Mouse (Mus musculus): ENCODE measurements around the gene Abca7.

The Abca7 gene

GRCm38 (mm10) chr10:79974668-79975067 is 21.6 kb upstream of the Abca7 start:
- no peak for DNase-seq (ENCODE audit: low spot score)

DNA sequence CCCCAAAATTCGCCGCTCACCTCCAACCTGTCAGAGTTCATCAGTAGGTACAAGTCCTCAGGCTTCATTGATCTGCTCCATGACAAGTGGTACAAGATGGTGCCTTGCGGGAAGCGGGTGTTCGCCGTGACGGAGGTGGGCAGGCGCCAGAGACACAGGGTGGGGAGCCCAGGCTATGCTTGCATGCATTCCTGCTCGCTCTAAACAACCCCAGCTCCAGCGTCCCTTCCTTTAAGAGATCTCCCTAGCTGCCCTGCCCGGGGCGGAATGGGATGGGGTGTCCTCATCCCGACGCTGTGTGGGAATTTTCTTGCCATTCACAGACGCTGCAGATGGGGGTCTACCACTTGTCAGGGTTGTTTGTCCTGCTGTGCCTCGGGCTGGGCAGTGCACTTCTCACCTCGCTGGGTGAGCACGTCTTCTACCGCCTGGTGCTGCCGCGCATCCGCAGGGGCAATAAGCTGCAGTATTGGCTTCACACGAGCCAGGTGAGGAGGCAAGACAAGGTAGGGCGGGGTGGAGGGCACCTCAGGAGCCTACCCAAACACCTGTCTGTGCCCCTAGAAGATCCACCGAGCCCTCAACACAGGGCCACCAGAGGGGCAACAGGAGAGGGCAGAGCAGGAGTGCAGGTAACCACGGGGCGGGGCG is 20.1 kb upstream of the Abca7 start:
- DNase-seq (ENCODE audit: low spot score), result no peak

GRCm38 (mm10) chr10:79976722-79977107 is 19.6 kb upstream of the Abca7 start:
- DNase-seq (ENCODE audit: low spot score), result no peak

DNA sequence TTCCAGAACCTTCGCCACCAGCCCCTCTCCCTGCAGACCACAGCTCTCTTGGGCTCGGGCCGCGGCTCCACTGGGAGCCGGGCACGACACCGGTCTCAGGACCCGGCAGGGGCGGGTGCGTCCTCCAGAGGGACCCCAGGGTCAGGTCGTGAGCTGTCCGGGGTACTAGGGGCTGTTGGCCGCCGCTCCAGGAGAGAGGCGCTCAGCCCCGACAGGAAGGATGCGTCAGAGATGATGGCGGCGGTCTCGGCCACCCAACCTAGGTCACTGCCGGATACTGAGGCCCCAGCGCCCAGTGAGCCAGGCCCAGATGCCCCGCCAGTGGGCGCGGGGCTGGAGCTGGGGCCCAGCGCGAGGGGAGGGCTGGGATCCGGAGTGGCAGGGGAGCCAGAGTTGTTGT is 19.0 kb upstream of the Abca7 start:
- DNase-seq (ENCODE audit: low spot score), result no peak

DNA sequence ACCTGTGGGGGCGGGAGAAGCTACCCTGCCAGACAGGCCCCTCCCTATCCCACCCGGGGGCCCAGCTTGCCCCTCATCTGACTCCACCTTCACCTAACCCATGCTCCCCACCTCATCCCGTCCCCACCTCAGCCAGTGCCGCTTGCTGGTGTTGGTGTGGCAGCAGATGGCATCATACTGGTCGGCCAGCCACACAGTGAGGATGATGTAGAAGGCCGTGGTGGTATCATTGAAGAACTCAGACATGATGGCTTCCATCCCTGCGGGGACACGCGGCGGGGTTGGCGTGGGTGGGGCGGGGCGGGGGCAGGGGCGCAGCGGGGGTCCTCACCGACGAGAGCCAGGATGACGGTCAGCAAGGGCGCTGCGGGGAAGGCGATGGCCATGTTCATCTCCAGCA is 18.2 kb upstream of the Abca7 start:
- DNase-seq (ENCODE audit: low spot score), result no peak

- DNase-seq (ENCODE audit: low spot score), result no peak
Observed at GRCm38 (mm10) chr10:79979401-79980155, 16.7 kb upstream of the Abca7 start.

- no peak for DNase-seq (ENCODE audit: low spot score)
Observed at GRCm38 (mm10) chr10:79983205-79983604, 13.1 kb upstream of the Abca7 start.

DNA sequence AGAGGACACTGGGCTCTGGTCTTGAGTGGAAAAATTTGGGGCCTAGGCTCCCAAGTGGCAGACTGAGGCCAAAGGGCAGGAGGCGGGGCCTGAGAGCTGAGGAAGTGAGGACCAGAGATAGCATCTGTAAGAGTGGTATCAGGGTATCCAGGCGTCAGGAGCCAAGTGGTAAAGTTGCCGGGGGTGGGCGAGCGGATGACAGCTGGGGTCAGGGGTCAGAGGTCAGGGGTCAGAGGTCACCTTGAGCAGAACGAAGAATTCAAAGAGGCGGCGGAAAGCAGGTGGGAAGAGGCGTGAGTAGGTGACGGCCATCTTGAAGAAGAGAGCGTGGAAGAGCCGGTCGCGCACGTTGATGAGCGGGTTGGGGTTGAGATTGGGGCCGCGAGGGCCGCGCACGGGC is 12.6 kb upstream of the Abca7 start:
- peak; percentile 74 for DNase-seq (ENCODE audit: low spot score)

DNA sequence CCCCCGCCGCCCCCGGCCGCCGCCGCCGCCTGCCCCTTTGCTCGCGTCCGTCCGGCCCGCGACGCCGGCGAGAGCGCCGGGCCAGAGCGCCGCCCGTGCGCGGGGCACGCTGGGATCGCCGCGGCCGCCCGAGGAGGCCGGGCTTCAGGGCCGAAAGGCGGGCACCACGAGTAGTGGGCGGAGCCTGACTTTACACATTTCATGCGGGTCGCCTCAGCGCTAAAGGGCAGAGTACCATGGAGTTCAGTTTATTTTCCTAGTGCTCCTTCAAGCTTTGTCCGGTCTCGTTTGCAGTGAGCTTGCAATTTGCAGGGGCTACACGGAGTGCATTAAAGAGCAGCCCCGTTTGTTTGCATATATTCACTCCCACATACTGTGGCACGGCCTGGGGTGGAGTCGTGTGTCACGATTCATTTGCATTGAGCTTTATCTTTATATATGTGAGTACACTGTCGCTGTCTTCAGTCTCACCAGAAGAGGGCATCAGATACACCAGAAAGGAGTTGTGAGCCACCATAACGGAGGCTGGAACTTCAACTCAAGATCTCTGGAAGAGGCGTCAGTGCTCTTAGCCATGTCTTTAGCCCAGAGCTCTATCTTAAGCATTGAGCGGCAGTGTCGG is 12.0 kb upstream of the Abca7 start, which contains the start of gene Tmem259:
TSS of gene Tmem259 (minus strand) at position 136 of the 622 bp plus-strand sequence.
- DNase-seq (ENCODE audit: low spot score), result peak; percentile 82

DNA sequence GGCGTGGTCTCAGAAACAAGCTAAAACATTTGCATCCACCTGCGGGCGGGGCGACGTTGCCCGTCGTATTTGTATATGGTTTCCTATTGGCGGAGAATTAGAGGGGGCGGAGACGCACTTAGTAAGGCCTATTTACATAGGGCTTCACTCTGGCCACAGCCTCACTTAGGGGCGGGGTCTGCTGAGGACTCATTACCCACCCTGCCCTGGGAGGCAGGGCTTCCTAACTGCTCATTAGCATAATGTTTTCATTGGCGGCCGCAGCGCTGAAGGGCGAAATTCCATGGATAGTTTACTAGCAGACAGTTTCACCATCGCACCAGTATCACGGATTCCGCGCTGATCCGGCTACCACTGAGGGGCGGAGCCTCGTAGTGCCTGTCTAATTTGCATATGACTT is 11.4 kb upstream of the Abca7 start:
- DNase-seq (ENCODE audit: low spot score), result peak; percentile 96

- peak; percentile 68 for DNase-seq (ENCODE audit: low spot score)
Observed at GRCm38 (mm10) chr10:79985334-79986231, 10.7 kb upstream of the Abca7 start.

DNA sequence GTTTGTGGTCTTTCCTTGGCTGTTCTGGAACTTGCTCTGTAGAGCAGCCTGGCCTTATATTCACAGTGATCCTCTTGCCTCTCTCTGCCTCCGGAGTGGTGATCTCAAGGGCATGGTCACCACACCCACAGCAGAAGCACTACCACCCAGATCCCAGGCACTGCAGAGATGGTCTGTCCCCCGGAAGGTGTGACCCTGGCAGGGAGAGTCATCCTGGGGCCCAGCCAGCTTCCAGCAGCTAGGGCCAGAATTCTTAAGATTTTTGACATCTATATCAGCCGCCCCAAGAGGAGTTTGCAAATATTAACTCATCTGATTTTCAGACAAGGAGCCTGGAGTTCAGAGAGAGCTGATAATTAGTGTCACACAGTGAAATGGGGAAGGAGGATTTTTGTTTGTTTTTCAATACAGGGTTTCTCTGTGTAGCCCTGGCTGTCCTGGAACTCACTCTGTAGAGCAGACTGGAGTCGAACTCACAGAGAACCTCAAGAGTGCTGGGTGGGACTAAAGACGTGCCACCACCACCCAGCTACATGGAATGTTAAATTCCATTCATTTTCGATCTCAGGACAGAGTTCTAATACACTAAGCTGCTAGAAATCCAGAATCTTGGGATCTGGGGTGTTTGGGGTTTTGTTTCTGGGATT is 9.9 kb upstream of the Abca7 start:
- DNase-seq (ENCODE audit: low spot score), result no peak

DNA sequence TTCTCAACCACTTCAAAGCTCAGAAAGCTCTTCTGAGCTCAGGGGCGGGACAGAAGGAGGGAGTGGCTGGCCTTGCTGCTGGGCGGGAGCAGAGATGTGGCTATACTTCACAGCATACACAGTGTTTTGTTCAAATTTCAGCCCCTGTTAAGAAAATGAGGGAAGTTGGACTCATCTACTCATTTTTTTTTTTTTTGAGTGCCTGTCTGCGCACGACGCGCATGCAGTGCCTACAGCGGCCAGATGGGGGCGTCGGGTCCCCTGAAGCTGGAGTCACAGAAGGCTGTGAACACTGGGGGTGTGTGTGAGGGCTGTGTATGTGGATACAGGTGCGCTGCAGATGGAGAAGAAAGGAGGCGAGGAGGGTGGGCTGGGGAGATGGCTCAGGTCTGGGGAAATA is 9.3 kb upstream of the Abca7 start:
- DNase-seq (ENCODE audit: low spot score), result peak; percentile 91

DNA sequence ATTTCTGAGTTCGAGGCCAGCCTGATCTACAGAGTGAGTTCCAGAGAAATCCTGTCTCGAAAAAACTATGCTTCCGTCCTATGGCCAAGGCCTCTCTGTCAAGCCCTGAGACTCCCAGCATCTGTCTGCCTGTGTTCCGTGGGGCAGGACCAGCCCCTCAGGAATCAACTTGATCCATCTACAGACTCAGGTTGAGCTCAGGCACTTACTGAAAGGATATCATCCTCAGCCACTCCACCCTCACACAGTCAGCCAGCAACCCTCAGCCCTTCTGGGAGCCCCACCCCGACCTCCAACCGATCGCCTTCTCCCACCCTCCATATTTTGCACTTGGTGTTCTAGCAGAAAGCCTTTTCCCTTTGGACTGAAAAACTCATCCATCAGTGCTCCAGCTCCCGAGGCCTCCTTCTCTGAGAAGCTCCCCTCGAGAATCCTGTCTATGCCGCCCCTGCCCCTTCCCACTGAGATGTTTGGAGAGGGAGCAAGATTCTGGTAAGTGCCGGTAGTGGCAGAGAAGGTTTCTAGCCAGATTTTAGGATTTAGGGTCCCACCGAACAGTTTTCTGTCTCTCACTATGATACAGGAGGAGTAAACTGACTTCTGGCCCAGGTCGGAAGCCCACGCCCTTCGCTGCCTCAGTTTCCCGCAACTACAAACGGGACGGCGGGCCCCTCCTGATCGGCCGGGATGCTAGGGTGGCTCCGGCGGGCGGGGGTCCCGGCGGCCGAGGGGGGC is 8.4 kb upstream of the Abca7 start:
- DNase-seq (ENCODE audit: low spot score), result no peak

- DNase-seq (ENCODE audit: low spot score), result peak; percentile 65
Observed at GRCm38 (mm10) chr10:79988506-79989271, 7.6 kb upstream of the Abca7 start, which contains the start of gene Cnn2. Cnn2 (plus strand) TSS chr10:79988584.

DNA sequence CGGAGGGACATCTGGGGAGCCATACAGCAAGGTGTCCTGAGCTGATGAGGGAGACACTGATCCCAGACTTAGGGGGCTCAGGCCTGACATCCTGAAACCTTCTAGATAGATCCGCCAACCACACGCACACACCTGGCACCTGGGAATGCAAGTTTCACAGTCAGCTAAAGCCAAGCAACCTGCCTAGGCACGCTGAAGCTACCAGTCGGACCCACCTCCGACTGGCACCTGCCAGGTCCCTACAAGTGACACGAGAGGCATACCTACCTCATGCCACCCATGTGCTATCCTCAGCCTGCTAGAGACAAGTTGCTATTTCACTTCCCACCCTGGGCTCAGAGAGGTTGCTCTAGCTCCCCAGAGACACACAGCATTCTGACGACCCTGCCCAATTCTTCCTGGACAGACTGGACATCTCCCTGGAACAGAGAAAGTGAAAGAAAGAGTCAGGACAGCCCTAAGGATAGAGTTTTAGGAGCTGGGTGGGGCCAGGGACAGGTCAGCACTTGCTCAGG is 7.0 kb upstream of the Abca7 start:
- no peak for DNase-seq (ENCODE audit: low spot score)

DNA sequence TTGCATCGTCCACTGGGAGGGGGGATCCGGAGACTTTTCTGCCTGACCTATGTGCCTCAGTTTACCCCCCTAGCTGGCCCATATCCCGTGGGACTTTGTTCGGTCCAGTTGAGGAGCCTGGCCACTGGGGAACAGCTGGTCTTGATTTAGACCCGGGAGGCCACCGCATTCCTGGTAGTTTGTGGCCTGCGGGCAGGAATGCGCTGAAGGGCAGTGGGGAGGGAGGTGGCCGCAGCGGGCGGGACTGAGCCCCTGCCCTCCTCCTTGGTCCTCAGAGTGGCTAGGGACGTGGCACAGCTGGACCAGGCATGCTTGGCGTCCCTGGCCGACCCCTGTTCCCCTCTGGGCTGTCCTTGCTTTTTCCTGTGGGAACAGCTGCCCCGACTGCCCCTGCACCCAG is 6.4 kb upstream of the Abca7 start:
- DNase-seq (ENCODE audit: low spot score), result no peak

DNA sequence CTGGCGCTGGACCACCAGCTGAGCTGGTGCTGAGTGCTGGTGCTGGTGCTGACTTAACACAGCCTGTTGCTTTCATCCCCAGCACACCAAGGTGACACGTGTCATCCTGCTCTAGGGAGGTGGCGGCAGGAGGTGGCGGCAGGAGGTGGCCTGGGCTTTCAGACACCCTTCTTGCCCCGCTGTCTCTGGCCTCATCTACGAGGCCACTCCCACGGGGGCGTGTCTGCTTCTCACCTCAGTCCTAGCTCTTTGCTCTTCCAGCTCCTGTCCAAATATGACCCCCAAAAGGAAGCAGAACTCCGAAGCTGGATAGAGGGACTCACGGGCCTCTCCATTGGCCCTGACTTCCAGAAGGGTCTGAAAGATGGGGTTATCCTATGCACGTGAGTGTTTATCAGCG is 5.2 kb upstream of the Abca7 start:
- DNase-seq (ENCODE audit: low spot score), result no peak

DNA sequence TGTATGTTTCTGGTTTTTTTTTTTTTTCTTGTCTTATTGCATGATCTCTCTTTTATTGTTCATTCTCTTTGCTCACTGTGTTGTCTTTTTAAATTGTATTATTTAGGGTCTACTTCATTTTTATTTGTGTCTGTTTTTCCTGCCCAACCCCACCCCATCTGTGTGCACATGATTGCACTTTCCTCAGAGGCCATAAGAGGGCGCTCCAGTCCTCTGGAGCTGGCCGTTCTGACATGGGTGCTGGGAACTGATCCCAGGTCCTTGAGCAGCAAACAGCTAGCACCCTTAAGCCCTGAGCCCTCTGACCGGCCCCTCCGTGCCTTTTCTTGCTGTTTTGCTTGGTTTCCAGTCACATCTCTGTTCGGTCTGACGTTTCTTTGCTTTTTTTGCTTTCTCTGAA is 4.7 kb upstream of the Abca7 start:
- DNase-seq (ENCODE audit: low spot score), result no peak
